Mouse (Mus musculus) CD8-positive naive resting alpha-beta T cell, adult 2 months (primary cell): Measurements from ENCODE around the gene Lrrc45.

ENCODE experiments used
- DNase-seq, 2 experiments: peaks; one replicate each; pipeline ENCODE4 v3.0.0; 2022; ENCODE audit warnings: low read depth in 2 of 2, low spot score in 2 of 2

The Lrrc45 gene

DNA sequence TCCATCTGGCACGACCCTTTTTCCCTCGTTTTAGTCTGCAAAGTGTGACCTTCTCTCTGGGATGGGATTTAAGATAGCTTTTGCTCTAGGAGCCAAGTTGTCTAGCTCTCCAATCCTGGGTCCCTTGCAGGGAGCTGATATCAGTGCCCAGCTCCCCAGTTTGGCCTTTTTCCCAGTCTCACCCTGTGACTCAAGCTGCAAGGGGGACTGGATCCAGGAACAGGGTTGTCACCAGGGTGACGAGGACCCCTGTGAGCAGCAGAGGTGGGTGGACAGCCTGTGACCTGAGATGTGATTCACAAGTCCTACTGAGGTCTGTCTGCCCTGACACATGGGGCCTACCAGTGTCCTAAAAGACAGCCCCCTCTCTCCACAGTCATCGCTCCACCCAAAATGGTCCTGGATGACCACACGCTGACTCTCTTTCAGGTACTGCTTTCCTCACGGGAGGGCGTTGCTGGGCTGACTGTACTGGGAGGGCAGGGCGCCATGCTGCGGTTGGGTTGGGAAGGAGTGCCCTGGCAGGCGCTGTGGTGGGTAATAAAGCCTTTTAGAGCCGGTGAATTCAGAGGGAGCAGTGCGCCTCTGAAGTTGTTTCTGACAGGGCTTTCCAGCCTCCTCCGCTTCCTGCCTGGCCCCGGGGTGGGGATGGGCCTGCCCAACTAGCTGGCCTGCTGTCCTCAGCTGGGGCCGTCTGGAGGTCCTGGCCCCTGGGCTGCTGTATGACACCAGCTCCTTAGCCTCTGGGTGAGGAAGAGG lies 9.8 kb upstream of the Lrrc45 start:
- no peak for DNase-seq

DNA sequence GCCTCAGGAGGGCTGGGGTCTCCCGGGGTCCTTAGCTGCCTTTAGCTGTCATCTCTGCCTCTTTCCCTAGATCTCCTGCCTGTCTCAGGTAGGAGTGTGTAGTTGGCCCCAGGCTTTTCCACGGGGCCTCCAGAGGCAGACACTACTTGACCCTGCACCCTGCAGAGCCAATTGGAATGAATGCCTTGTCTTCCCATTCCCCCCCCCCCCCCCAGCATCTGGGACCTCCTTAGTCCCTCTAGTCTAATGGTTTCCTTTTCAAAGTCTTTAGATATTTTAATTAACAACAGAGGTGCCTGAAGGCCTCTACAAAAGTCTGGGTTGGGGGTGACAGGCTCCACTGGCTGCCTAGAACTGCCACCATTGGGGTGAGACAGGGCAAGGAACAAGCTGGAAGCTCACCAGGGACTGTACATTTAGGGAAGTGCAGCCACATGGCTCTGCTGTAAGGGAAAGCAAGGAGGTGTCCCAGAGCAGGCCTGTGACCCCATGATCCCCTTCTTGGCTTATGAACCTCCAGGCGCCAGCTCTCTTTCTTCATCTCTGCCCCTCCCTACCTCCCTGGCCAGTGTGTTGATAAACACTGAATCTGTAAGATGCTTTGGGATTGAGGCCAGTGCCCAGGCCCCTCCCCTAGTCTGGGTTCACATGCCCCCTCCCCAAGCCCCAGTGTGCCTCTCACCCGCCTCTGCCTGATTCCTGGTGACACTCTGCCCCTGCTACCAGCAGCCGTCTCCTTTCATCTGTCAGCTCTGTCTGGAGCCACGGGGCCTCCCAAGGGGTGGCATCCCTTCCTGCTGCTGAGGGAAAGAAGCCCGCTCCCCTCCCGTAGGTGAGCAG lies 9.0 kb upstream of the Lrrc45 start:
- DNase-seq, result no peak

DNA sequence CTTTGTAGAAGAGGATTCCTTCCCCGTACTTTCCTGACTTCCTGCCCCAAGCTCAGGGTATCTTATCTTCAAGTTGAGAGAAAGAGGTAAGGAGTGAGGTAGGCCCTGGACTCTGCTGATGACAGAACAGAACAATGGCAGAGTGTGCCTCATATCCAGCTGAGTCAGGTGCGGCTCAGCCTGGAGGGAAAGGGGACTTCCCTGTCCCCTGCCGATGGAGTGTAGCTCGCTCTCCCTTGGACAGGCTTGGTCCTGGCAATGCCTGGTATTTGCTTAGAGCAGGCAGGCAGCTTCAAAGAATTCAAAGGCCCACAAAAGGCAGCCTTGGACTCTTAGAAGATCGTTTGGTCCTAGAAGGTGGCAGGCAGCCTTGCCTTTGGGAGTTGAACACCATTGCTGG lies 7.6 kb upstream of the Lrrc45 start:
- DNase-seq, result no peak

DNA sequence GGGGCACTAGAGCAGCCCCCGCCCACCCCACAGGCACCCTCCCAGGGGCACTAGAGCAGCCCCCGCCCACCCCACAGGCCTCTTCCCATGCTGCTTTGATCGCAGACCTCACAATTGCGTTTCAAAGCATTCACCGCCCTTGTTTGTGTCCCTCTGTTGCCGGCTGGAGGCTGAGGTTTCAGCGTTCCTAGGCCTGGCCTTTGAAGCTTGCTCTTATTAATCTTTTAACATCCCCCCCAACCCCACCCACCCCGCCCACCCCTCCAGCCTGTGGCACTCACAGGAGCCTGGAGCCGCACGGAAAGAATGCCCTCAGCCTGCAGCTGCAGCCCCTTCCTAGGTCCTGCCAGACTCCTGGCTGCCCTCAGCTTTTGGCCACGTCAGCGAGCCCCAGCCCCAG lies 6.5 kb upstream of the Lrrc45 start:
- no peak for DNase-seq

DNA sequence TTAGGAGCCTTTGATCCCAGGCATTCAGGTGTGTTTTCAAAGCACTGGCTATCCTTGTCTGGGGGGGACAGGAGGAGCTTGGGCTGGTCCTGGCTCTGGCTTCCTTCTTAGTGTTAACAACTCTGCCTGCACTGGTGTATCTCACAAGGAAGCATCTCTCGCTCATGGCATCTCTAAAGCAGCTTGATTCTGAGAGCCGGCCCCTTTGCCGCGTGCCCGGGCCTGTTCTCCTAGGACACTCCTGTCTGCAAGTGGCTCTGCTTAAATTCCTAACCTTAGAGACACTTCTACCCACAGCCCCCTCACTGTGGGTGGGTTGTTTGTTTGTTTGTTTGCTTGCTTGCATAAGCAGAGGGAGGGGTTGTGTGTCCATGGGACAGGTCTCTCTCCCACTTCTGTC lies 5.8 kb upstream of the Lrrc45 start:
- DNase-seq, result no peak

DNA sequence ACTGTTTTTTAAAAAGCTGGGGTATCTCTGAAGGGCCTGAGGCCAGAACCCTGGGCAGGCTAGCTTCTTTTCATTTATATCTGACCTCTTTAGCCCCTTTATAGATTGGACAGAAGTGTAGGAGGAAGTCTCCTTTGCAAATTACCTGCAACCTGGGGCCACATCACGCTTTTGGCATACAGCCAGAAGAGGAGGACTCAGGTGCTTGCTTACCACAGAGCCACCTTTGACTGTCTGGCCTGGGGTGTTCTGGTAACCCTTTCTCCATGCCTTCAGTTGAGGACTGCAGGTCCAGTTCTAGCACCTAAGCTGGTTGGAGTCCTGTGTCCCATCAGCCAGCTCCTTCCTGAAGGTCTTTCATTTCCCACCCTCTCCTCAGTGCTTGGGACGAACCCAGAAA lies 4.2 kb upstream of the Lrrc45 start:
- DNase-seq, result no peak

DNA sequence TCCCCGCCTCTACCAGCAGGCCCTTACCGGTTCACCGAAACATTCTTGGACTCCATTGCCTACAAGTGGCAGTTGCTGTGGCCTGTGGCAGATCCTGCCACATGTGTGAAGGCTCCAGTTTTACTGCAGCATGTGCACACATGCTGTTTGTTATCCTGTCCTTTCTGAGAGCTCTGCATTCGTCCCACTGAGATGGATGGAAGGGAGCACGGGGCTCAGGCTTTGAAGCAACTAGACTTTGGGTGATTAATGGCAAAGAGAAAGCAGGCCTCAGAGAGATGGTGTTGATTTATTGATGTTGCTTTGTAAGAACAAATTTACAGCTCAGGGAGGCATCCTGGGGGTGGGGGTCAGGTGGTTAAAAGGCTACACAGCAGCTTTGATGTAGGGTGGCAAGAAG lies 3.1 kb upstream of the Lrrc45 start:
- DNase-seq, result no peak

DNA sequence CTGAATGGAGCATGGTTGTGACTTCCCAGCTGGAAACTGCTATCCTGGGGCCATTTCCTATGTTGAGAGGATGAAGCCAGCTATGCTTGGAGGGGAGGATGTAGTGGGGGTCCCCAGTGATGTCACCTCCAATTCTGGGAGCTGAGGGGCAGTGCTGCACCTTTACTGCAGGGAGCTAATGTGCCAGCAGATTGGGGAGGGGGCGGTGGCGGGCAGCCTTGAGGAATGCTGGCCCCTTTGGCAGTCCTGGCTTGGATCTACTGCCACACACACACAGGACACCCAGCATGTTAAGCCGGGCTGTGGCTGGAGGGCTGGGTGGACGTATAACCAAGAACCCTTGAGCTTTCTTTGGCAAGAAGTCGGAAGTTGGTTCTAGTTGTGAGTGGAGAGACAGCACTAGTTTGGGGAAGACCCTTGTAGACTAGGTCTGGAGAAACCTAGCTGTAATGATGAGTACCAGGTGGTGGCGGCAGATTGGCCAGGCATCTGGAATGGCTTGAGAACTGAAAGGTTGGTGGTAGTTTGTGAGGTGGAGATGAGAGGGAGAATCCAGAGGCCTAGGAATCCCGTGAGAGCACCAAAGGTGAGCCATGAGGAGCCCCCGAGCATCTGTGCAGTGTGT lies 1.6 kb upstream of the Lrrc45 start:
- DNase-seq, result no peak

DNA sequence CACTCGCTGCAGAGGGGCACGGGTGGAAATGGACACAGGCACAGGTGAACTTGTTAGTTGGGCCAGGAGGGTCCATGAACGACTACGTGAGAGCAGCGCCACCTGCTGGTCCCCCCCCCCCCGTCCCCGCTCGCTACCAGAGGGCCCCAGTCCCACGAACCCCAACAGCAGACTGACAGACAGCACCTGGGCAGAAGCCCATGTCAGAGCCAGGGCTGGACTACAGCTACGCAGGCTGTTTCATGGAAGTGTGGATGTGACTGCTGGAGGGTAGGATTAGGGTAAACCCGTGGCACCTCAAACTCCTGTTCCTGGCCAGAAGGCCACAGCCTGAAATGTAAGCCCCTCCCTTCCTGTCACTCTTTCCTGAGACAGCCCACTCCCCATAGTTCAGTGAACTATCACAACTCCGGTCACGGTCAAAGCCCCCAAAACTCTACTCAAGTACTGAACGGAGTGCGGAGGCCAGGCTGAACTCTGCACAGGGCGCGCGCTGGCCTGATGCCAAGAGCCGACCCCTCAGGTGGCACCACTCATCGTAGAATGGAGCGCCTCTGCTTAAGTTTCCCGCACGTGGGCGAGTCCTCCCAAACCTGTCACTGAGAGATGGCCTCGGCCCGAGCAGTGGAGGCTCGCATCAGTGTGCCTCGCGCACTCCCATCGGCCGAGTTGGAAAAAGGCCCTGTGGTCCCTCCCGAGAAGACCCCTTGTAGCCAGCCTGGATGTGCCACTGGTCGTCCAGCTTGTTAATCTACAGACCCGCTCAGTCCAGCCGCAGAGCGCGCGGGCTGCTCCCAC lies 755 bp upstream of the Lrrc45 start:
- DNase-seq, result peak; percentile 44 to 53

DNA sequence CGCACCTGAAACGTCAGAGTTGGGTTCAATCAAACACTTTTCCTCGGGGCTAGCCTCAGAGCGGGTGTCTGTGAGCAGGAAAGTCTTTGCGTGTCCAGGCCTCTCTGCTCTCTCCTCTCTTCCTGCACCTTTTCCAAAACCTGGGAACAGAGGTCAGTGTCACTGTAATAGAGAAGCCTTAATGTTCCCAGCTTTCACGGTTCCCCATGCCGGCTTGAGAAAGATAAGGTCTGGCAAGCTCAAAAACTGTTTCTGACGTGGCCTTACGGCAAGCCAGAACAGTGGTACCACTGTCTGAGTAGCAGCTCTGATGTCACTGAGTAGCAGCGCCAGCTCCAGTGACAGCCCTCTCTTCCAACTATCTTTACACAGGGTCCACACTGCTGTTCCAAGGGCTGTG lies 821 bp downstream of the Lrrc45 start:
- DNase-seq, result no peak

DNA sequence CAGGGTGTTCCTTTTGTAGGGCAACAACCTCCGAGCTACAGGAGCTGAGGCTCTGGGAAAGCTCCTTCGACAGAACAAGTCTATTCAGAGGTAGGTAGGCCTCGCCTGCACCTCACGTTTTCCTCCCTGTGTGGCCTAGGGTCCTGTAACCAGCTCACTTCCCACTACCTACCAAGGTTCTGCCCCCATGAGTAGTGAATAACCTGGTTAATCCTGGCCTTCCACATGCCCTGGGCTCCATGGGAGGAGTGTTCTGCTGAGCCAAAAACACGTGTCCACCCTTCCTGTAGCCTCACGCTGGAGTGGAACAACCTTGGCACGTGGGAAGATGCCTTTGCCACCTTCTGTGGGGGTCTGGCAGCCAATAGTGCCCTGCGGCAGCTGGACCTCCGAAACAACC lies 1.4 kb downstream of the Lrrc45 start:
- no peak for DNase-seq

DNA sequence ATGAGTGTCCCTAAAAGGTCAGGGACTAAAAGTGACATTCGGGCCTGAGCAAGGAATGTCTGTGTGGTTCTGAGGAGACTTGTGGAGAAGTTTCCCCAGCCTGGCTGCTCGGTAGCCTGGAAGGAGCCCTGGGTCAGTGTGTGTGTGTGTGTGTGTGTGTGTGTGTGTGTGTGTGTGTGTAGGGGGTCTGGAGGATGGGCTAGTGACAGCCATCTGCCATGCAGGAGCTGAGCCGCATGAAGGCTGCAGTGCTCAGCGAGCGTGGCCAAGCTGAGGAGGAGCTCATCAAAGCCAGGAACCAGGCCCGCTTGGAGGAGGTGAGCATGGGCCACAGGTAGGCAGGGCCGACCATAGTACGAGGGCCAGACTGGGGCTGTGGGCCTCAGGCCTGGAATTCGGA lies 5.5 kb downstream of the Lrrc45 start:
- DNase-seq, result no peak

DNA sequence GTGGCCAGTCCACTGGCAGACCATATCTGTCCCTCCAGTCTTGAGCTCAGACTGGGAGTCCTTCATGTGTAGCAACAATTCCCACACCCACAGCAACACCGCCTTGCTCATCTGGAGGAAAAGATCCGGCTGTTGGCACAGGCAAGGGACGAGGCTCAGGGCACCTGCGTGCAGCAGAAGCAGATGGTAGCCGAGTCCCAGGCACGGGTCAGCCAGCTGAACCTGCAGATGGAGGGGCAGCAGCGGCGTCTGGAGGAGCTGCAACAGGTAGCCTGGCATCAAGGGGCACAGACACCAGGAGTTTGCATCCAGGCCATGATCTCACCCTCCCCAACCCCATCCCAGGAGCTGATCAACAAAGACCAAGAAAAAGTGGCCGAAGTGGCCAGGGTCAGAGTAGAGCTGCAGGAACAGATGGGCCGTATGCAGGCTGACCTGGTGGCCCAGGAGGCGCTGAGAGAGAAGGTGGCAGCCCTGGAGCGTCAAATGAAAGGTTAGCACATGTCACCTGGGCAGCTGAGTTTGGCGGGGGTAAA lies 6.2 kb downstream of the Lrrc45 start:
- DNase-seq, result no peak

DNA sequence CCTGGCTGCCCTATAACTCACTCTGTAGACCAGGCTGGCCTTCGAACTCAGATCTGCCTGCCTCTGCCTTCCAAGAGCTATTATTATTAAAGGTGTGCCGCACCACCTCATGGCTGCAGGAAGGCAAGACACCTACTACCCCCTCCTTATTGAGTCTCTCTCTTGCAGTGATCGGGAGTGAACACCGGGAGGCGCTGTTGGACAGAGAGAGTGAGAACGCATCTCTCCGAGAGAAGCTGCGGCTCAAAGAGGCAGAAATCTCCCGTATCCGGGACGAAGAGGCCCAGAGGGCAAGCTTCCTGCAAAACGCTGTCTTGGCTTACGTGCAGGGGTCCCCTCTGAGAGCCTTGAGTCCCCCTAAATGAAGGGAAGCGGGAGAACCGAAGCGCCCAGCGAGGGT lies 6.7 kb downstream of the Lrrc45 start:
- peak; percentile 89 to 95 for DNase-seq

DNA sequence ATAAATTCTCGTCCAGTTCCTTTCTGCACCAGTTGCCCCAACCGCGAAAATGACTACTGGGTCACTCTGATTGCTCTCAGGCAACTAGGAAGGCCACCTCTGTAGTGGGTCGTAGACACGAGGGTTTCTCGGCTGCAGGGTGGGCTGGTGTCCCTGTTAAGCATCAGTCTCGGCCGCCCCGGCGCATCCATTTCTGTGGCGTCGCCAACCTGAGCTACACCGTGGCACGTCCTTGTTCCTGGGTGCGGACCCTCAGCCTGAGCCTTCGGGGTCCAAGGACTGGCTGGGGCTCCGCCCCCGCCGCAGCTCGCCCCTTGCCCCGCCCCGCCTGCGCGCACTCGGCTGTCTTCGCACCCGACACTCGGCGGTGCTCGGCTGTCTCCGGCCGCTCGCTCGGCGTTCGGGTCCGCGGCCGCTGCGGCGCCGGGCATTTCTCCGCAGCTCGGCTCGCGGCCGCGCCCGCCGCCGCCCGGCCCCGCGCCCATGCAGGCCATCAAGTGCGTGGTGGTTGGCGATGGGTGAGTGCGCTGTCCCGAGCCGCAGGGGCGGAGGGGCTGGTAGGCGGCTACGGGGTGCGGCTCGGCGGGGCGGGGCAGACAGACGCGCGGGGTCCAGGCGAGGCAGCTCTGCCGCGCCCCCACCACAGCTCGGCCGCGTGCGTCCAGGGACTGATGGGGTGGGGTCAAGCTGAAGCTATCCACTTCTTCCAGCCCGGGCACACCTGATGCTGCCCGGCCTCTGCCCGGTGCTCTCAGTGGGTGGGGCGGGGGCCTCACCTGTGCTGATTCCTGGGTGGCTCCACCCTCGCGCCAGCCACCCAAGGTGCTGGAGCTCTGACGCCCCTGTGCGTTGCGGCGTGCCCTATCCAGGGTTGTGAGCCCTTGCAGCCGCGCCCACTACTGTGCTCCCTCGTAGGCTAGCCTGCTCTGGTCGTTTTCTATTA lies 7.7 kb downstream of the Lrrc45 start, which contains the start of gene Rac3:
Gene Rac3 (plus strand): TSS at position 347 of the 943 bp plus-strand sequence.
- DNase-seq, result peak in 1 of 2 experiments; percentile 23

DNA sequence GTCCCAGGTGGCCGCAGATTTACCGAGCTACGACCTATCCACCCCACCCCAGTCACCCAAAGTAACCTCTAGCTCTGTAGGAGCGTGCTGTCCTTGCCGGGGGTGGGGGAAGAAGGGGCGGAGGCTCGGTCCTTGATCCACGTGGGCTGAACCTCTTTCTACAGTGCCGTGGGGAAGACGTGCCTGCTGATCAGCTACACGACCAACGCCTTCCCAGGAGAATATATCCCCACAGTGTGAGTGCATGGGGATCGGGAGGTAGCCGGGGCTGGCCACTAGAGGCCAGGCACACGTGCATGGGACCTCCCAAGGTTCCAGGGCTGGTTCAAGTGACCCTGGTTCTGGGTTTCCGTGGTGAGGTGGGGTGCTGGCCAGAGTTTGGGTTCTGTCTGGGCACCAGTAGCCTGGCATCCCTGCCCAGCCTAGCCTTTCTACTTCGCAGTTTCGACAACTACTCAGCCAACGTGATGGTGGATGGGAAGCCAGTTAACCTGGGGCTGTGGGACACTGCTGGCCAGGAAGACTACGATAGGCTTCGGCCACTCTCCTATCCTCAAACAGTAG lies 8.4 kb downstream of the Lrrc45 start:
- no peak for DNase-seq

DNA sequence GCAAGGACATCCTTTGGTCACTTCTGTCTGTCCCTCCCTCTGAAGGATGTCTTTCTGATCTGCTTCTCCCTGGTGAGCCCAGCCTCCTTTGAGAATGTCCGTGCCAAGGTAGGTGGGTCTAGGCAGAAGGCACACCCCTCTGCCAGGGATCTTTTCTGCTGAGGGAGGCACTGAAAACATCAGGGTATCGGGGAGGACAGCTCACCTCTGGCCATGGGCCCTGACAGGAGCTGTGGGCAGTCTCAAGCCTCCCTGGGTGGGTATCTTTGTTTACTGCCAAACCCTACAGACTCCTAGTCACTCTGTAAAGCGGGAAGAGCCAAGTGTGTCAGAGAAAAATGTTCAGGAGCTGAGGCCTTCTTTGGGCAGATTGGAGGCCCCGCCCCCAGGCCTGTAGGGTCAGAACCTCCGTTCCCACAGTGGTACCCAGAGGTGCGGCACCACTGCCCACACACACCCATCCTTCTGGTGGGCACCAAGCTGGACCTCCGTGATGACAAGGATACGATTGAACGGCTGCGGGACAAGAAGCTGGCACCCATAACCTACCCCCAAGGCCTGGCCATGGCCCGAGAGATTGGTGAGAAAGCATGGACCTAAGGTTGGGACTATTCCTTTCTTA lies 9.1 kb downstream of the Lrrc45 start:
- DNase-seq, result no peak

DNA sequence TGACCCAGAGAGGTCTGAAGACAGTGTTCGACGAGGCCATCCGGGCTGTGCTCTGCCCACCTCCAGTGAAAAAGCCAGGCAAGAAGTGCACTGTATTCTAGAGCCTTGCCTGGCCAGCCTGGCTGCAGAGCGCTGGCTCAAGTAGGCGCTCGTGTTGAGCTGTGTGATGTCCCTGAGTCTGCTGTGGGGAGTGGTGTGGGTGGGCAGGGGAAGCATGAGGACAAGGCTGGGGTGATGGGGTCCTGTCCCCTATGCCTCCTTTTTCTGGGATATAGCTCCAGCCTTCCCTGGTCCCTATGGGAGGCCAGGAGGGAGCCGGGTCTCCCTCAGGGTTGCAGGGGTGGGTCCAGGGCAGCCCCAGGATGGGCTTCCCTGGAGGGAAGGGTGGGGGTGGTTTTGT lies 9.8 kb downstream of the Lrrc45 start:
- no peak for DNase-seq
